Mouse (Mus musculus): ENCODE measurements around the gene Dlg1. TPM values are rescaled to one million over a fixed set of nuclear protein-coding genes. Genes with fewer than 3 reads are reported as not detected.
A peak's percentile ranks its signal among the peaks of the same experiment; 100 is the strongest.
"Not testable (repeated sequence)": the region's sequence is repeated elsewhere in the genome, so short reads cannot be mapped to it uniquely, and the experiment has no call there.

Gene Dlg1
- polyA plus RNA-seq, 1 experiment from 2014 or later = 16.9 TPM

- H3K36me3 ChIP-seq = no peaks in the 10 kb centered on the region
- no peak for DNase-seq (ENCODE audit: low spot score)
- H3K4me3 ChIP-seq = no peak overlapping the region
- no peak overlapping the region for H3K27ac ChIP-seq
- H3K9me3 ChIP-seq = no peaks in the 10 kb centered on the region
- H3K4me1 ChIP-seq (replicated peaks) = 0 out of 2 replicates have a peak, but pooled peaks cover 8% of the 10 kb centered on the region
- 49% methylated on average over 2 of the region's 2 CpGs for WGBS
- no peaks in the 10 kb centered on the region for H3K27me3 ChIP-seq (ENCODE audit: insufficient read depth, poor library complexity, severe bottlenecking)
Observed at GRCm38 (mm10) chr16:31705213-31705612, 42.0 kb downstream of the Dlg1 start.

DNA sequence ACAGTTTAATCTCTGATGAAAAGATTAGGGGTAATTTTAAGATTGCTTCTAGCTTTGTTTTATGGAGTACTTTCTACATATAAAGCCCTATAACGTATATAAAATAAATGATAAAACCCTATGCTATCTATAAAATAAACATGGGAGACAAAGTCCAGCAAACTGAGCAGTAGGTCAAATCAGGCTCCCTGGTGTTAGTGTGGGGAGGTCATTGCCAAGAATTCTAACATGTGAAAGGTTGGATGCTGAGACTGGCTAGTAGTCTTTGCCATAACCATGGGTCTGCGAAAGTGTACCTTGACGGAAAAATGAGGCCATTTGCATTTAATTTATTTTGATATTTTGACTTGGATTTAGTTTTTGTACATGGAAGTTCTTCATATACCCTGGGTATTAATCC is 42.7 kb downstream of the Dlg1 start:
- Histone ChIP-seq H3K27me3 (ENCODE audit: insufficient read depth, poor library complexity, severe bottlenecking) (no peaks in the 10 kb centered on the region), H3K9me3 (no peaks in the 10 kb centered on the region), H3K27ac (no peak overlapping the region), H3K4me3 (no peak overlapping the region), H3K36me3 (no peaks in the 10 kb centered on the region), H3K4me1 (replicated peaks) (0 out of 2 replicates have a peak, but pooled peaks cover 8% of the 10 kb centered on the region)
- WGBS = 97% methylated on average over 3 of the region's 3 CpGs
- DNase-seq (ENCODE audit: low spot score) = no peak

GRCm38 (mm10) chr16:31707326-31707725 is 44.1 kb downstream of the Dlg1 start:
- no peaks in the 10 kb centered on the region for H3K27me3 ChIP-seq (ENCODE audit: insufficient read depth, poor library complexity, severe bottlenecking)
- H3K36me3 ChIP-seq = no peaks in the 10 kb centered on the region
- DNase-seq (ENCODE audit: low spot score) = no peak
- H3K4me3 ChIP-seq = no peak overlapping the region
- no peaks in the 10 kb centered on the region for H3K9me3 ChIP-seq
- no peak overlapping the region for H3K27ac ChIP-seq
- WGBS = 86% methylated on average over 3 of the region's 3 CpGs
- H3K4me1 ChIP-seq (replicated peaks) = 0 out of 2 replicates have a peak, but pooled peaks cover 8% of the 10 kb centered on the region

- Histone ChIP-seq H3K4me1 (replicated peaks) (no peaks in the 10 kb centered on the region), H3K4me3 (no peak overlapping the region), H3K27ac (no peak overlapping the region), H3K9me3 (peaks cover 8% of the 10 kb centered on the region), H3K36me3 (peaks cover 4% of the 10 kb centered on the region), H3K27me3 (ENCODE audit: insufficient read depth, poor library complexity, severe bottlenecking) (no peaks in the 10 kb centered on the region)
- 95% methylated on average over 1 of the region's 1 CpGs for WGBS
- DNase-seq (ENCODE audit: low spot score) = no peak
Observed at GRCm38 (mm10) chr16:31722991-31723390, 59.7 kb downstream of the Dlg1 start.

- no peaks in the 10 kb centered on the region for H3K4me1 ChIP-seq (replicated peaks)
- H3K27ac ChIP-seq = no peak overlapping the region
- 52% methylated on average over 1 of the region's 1 CpGs for WGBS
- no peaks in the 10 kb centered on the region for H3K27me3 ChIP-seq (ENCODE audit: insufficient read depth, poor library complexity, severe bottlenecking)
- DNase-seq (ENCODE audit: low spot score) = no peak
- H3K36me3 ChIP-seq = peaks cover 4% of the 10 kb centered on the region
- H3K4me3 ChIP-seq = no peak overlapping the region
- H3K9me3 ChIP-seq = no peaks in the 10 kb centered on the region
Observed at GRCm38 (mm10) chr16:31724121-31724520, 60.9 kb downstream of the Dlg1 start.

DNA sequence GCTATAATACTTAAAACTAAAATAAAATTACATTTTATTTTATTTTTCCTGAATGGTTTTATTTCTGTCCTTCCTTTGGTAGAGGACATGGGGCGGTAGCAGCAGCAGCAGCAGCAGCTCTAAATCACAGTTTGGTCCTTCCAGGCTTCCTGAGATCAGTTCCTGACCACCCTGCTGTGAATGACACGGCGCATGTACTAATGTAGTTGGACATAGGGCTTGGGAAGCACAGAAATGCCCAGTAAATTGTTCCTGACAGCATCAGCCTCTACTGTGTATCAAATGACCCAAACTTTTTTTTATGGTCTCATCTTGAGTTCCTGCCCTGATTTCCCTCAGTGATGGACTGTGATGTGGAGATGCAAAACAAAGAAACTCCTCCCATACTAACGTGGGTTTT is 61.6 kb downstream of the Dlg1 start:
- DNase-seq (ENCODE audit: low spot score) = no peak
- H3K27me3 ChIP-seq (ENCODE audit: insufficient read depth, poor library complexity, severe bottlenecking) = no peaks in the 10 kb centered on the region

DNA sequence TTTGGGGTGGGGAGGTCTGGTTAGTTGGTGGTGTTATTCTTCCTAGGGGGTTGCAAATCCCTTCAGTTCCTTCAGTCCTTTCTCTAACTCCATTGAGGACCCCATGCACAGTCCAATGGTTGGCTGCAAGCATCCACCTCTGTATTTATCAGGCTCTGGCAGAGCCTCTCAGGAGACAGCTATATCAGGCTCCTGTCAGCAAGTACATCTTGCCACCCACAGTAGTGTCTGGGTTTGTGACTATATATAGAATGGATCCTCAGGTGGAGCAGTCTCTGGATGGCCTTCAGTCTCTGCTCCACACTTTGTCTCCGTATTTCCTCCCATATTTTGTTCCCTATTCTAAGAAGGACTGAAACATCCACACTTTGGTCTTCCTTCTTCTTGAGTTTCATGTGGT is 67.7 kb downstream of the Dlg1 start:
- not testable (repeated sequence) for H3K4me1 ChIP-seq (replicated peaks); DNase-seq (ENCODE audit: low spot score); H3K4me3 ChIP-seq; H3K27ac ChIP-seq; H3K36me3 ChIP-seq; H3K9me3 ChIP-seq; H3K27me3 ChIP-seq (ENCODE audit: insufficient read depth, poor library complexity, severe bottlenecking)
- WGBS = 96% methylated on average over 1 of the region's 1 CpGs

More for the DNA sequence above, 61.6 kb downstream of the Dlg1 start:
- no peaks in the 10 kb centered on the region for H3K9me3 ChIP-seq
- no peaks in the 10 kb centered on the region for H3K4me1 ChIP-seq (replicated peaks)
- peaks cover under 1% of the 10 kb centered on the region; the same call in 1 of the 2 replicates for H3K36me3 ChIP-seq
- H3K27ac ChIP-seq = no peak overlapping the region
- H3K4me3 ChIP-seq = no peak overlapping the region
- 89% methylated on average over 4 of the region's 4 CpGs for WGBS

DNA sequence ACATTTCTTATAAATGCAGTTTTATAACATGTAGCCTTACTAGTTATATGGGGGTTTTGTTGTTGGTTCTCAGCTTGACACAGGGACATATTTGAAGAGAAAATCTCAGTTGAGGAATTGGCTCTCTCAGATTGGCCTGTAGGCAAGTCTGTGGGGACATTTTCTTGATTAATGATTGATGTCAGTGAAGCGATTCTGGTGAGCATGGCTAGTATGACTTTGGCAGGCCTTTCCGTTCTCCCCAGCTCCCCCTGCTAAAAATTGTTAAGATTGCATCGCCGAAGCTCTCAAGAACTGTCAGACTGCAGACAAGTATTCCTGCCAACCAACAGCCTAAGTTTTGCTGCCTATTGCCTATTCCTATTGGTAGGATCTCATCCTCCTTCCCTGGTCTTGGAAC is 73.8 kb downstream of the Dlg1 start:
- 94% methylated on average over 4 of the region's 4 CpGs for WGBS

DNA sequence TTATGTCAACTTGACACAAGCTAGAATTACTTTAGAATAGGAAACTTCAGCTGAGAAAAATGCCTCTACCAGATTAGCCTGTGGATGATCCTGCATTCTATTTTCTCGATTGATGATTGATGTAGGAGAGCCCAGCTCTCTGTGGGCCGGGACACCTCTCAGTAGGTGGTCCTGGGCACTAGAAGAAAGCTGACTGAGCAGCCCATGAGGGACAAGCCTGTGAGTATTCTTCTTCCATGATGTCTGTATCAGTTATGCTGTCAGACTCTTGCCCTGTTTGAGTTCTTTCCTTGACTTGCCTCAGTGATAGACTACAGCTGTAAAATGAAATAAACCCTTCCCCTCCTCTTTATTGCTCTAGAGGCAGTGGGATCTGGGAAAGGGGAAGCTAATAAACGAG is 74.5 kb downstream of the Dlg1 start:
- Histone ChIP-seq H3K27me3 (ENCODE audit: insufficient read depth, poor library complexity, severe bottlenecking) (no peaks in the 10 kb centered on the region), H3K9me3 (no peaks in the 10 kb centered on the region), H3K27ac (no peak overlapping the region), H3K4me3 (no peak overlapping the region), H3K4me1 (replicated peaks) (0 out of 2 replicates have a peak, but pooled peaks cover 4% of the 10 kb centered on the region), H3K36me3 (no peaks in the 10 kb centered on the region; the same call in 1 of the 2 replicates)
- no peak for DNase-seq (ENCODE audit: low spot score)
- WGBS = 66% methylated on average over 3 of the region's 3 CpGs

More for the DNA sequence above, 73.8 kb downstream of the Dlg1 start:
- Histone ChIP-seq H3K27me3 (ENCODE audit: insufficient read depth, poor library complexity, severe bottlenecking) (no peaks in the 10 kb centered on the region), H3K36me3 (no peaks in the 10 kb centered on the region; the same call in 1 of the 2 replicates), H3K4me3 (no peak overlapping the region), H3K9me3 (no peaks in the 10 kb centered on the region), H3K27ac (no peak overlapping the region), H3K4me1 (replicated peaks) (0 out of 2 replicates have a peak, but pooled peaks cover 4% of the 10 kb centered on the region)
- DNase-seq (ENCODE audit: low spot score) = no peak

DNA sequence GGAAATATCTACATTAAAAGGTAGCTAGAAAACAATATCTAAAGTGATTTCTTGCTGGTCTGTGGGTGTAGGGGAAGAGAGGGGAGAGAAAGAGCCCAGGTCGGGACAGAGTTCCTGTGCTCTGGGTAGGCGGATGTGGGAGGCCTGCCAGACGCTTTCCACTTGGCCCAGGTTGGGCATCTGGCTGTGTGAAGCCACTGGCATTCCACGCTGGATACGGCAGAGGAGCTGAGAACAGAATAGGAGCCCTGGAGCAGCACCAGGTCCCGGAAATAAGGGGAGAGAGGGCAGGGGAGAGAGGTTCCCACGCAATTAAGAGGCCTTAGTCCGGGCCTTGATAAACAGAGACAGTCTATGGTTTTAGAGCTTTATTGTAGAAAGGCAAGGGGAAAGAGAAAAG is 77.0 kb downstream of the Dlg1 start:
- WGBS = 80% methylated on average over 8 of the region's 8 CpGs
- H3K27me3 ChIP-seq (ENCODE audit: insufficient read depth, poor library complexity, severe bottlenecking) = no peaks in the 10 kb centered on the region
- H3K4me3 ChIP-seq = no peak overlapping the region
- H3K4me1 ChIP-seq (replicated peaks) = 0 out of 2 replicates have a peak, but pooled peaks cover 4% of the 10 kb centered on the region
- no peak for DNase-seq (ENCODE audit: low spot score)
- peaks cover 23% of the 10 kb centered on the region for H3K36me3 ChIP-seq
- H3K9me3 ChIP-seq = peaks cover 12% of the 10 kb centered on the region; the same call in 1 of the 2 replicates
- no peak overlapping the region for H3K27ac ChIP-seq

- 0 out of 2 replicates have a peak, but pooled peaks cover 4% of the 10 kb centered on the region for H3K4me1 ChIP-seq (replicated peaks)
- 78% methylated on average over 5 of the region's 5 CpGs for WGBS
- H3K36me3 ChIP-seq = peaks cover 27% of the 10 kb centered on the region
- H3K4me3 ChIP-seq = no peak overlapping the region
- no peak for DNase-seq (ENCODE audit: low spot score)
- peaks cover 12% of the 10 kb centered on the region; the same call in 1 of the 2 replicates for H3K9me3 ChIP-seq
- no peaks in the 10 kb centered on the region for H3K27me3 ChIP-seq (ENCODE audit: insufficient read depth, poor library complexity, severe bottlenecking)
- H3K27ac ChIP-seq = no peak overlapping the region
Observed at GRCm38 (mm10) chr16:31740704-31741103, 77.5 kb downstream of the Dlg1 start.

GRCm38 (mm10) chr16:31750526-31750925 is 87.3 kb downstream of the Dlg1 start:
- WGBS = 85% methylated on average over 1 of the region's 1 CpGs
- H3K27me3 ChIP-seq (ENCODE audit: insufficient read depth, poor library complexity, severe bottlenecking) = no peaks in the 10 kb centered on the region
- DNase-seq (ENCODE audit: low spot score) = no peak
- no peak overlapping the region for H3K27ac ChIP-seq
- no peak overlapping the region for H3K4me3 ChIP-seq
- H3K9me3 ChIP-seq = no peaks in the 10 kb centered on the region
- H3K36me3 ChIP-seq = peaks cover 18% of the 10 kb centered on the region
- peaks cover 4% of the 10 kb centered on the region; the same call in 1 of the 2 replicates for H3K4me1 ChIP-seq (replicated peaks)

- Histone ChIP-seq H3K36me3 (0 out of 2 replicates have a peak, but pooled peaks cover 4% of the 10 kb centered on the region), H3K4me3 (no peak overlapping the region), H3K9me3 (no peaks in the 10 kb centered on the region), H3K4me1 (replicated peaks) (peaks cover 4% of the 10 kb centered on the region; the same call in 1 of the 2 replicates), H3K27me3 (ENCODE audit: insufficient read depth, poor library complexity, severe bottlenecking) (no peaks in the 10 kb centered on the region), H3K27ac (peak overlapping the region; percentile 50; the same call in 1 of the 2 replicates)
- DNase-seq (ENCODE audit: low spot score) = no peak
- WGBS = 83% methylated on average over 19 of the region's 19 CpGs
Observed at GRCm38 (mm10) chr16:31754172-31755025, 91.2 kb downstream of the Dlg1 start.

All from hindbrain, embryonic 10.5 days (tissue).